Mouse (Mus musculus) liver, embryonic 14.5 days (tissue): ENCODE results near the gene Dnajb8.

Experiments
- CTCF ChIP-seq: IDR thresholded peaks from 2 replicates; pipeline ENCODE4 v1.5.1; 2016; ENCODE audit warnings: antibody characterized with exemption, low read depth, control low read depth
- EP300 ChIP-seq: IDR thresholded peaks from 2 replicates; pipeline ENCODE4 v1.6.1; 2016; ENCODE audit warnings: antibody characterized with exemption, low read depth

GRCm38 (mm10) chr6:88193433-88194052, 28.5 kb upstream of the Dnajb8 start, which contains the start of gene Gata2:
- TF ChIP-seq CTCF, result no peak
- TF ChIP-seq EP300, result no peak
